Mouse (Mus musculus) urinary bladder, postnatal 36 days (tissue): ENCODE results near the gene B430218F22Rik.
"Not testable (repeated sequence)": the region's sequence is repeated elsewhere in the genome, so short reads cannot be mapped to it uniquely, and the experiment has no call there.

Experiments used
- DNase-seq, 2 experiments: peaks; one replicate each; pipeline ENCODE4 v3.0.0; 2022; ENCODE audit warnings: low spot score in 2 of 2, mixed read lengths in 1 of 2

B430218F22Rik gene

GRCm38 (mm10) chr13:118386511-118387447 is at the start of gene B430218F22Rik, which contains the start of gene Mrps30:
B430218F22Rik (plus strand) TSS chr13:118386630.
Mrps30 (minus strand) TSS chr13:118387252.
- peak; percentile 92 to 95 for DNase-seq

- DNase-seq = no peak
These were observed 36.2 kb upstream of the B430218F22Rik start for GRCm38 (mm10) chr13:118350257-118350656.

- DNase-seq = no peak
These were observed 35.6 kb upstream of the B430218F22Rik start for GRCm38 (mm10) chr13:118350870-118351269.

GRCm38 (mm10) chr13:118363342-118363741 is 23.1 kb upstream of the B430218F22Rik start:
- no peak for DNase-seq

- no peak for DNase-seq
These were observed 20.7 kb upstream of the B430218F22Rik start for GRCm38 (mm10) chr13:118365774-118366173.

- DNase-seq = no peak
These were observed 13.6 kb upstream of the B430218F22Rik start for GRCm38 (mm10) chr13:118372871-118373270.

- DNase-seq = peak; percentile 6 to 25
These were observed 7.3 kb upstream of the B430218F22Rik start for GRCm38 (mm10) chr13:118379155-118379554.

GRCm38 (mm10) chr13:118380381-118380780 is 6.0 kb upstream of the B430218F22Rik start:
- no peak for DNase-seq

GRCm38 (mm10) chr13:118387448-118387801 is 995 bp downstream of the B430218F22Rik start:
- not testable (repeated sequence) for DNase-seq

GRCm38 (mm10) chr13:118395803-118396202 is 9.4 kb downstream of the B430218F22Rik start:
- no peak for DNase-seq

GRCm38 (mm10) chr13:118400340-118400739 is 13.9 kb downstream of the B430218F22Rik start:
- no peak for DNase-seq

GRCm38 (mm10) chr13:118403544-118403943 is 17.1 kb downstream of the B430218F22Rik start:
- DNase-seq = no peak

GRCm38 (mm10) chr13:118411297-118411992 is 25.0 kb downstream of the B430218F22Rik start:
- no peak for DNase-seq

GRCm38 (mm10) chr13:118418163-118418562 is 31.7 kb downstream of the B430218F22Rik start:
- no peak for DNase-seq

- DNase-seq = no peak
These were observed 34.0 kb downstream of the B430218F22Rik start for GRCm38 (mm10) chr13:118420408-118420807.

GRCm38 (mm10) chr13:118420847-118421246 is 34.4 kb downstream of the B430218F22Rik start:
- DNase-seq = no peak
